Mouse (Mus musculus): ENCODE results near the gene Zfp366.

Zfp366 gene

DNA sequence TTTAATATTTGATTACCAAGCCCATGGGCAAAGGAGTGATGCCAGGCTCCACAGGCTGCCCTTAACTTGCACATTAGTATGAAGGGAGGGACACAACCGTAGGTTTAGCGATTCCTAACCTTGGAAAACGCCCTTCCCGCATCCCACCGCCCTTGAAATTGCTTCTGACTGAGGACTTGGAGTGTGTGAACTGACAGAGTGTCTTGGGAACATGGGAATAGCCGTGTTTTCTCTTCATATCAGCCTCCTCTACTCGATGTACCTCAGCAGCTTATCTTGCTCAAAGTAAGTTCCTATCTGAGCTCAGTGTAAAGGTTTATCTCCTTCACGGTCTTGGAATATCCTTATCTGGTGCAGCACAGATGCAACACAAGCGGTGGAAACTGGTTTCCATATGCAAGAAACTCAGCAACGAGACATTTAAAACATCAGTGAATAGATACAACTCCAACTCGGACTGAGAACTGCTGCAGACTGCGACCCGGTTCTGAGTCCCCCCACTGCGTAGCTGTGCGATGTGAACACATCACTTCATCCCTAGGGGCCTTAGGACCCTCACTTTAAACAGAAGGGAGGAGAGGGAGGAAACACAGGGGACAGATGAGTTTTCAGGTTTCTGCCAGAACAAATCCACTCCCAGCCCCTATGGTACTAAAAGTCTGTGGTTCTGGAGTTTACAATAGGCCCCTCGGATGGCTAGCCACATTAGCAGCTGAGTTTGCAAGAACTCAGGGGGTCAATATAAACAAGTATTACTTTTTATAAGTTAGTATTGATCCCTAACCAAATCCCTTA lies 43.0 kb downstream of the Zfp366 start:
- DNase-seq (ENCODE audit: low read depth): no peak

- no peak for DNase-seq (ENCODE audit: low read depth)
These were observed 44.4 kb downstream of the Zfp366 start for GRCm38 (mm10) chr13:99228821-99229570.

GRCm38 (mm10) chr13:99229641-99230494 lies 45.2 kb downstream of the Zfp366 start:
- DNase-seq (ENCODE audit: low read depth): no peak

GRCm38 (mm10) chr13:99230495-99230868 lies 45.9 kb downstream of the Zfp366 start:
- no peak for DNase-seq (ENCODE audit: low read depth)

GRCm38 (mm10) chr13:99233333-99233732 lies 48.7 kb downstream of the Zfp366 start:
- no peak for DNase-seq (ENCODE audit: low read depth)

DNA sequence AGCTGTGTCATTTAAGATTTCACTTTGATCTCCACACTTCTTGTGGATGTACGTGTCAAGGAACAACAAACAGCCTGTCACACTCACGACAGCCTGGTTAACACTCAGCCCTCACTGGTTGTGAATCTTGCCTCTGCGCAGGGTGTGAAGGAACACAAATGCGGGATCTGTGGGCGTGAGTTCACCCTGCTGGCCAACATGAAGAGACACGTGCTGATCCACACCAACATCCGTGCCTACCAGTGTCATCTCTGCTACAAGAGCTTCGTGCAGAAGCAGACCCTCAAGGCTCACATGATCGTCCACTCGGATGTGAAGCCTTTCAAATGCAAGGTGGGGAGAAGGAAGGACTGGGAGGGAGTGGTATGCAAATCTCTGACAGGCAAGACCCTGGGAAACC lies 49.3 kb downstream of the Zfp366 start:
- DNase-seq (ENCODE audit: low read depth): no peak

- DNase-seq (ENCODE audit: low read depth): no peak
These were observed 51.0 kb downstream of the Zfp366 start for GRCm38 (mm10) chr13:99235428-99236210.

GRCm38 (mm10) chr13:99236222-99236621 lies 51.6 kb downstream of the Zfp366 start:
- DNase-seq (ENCODE audit: low read depth): no peak

- no peak for DNase-seq (ENCODE audit: low read depth)
These were observed 52.5 kb downstream of the Zfp366 start for GRCm38 (mm10) chr13:99237122-99237521.

DNA sequence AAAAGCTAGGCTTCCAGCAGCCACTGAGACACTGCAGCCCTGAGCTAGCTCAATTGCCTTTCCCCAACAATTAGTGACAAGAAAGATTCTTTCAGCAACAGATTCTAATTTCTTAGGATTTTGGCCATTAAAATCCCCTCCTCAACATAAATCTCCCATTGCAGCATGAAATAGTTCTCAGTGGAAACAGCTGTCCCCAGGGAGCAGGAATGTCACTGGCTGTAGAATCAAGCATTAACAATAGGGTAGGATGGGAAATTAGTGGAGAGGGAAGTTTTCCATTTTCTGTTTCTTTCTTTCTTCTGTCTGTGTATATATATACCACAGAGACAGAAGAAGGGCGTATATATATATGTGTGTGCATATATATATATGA lies 53.2 kb downstream of the Zfp366 start:
- no peak for DNase-seq (ENCODE audit: low read depth)

DNA sequence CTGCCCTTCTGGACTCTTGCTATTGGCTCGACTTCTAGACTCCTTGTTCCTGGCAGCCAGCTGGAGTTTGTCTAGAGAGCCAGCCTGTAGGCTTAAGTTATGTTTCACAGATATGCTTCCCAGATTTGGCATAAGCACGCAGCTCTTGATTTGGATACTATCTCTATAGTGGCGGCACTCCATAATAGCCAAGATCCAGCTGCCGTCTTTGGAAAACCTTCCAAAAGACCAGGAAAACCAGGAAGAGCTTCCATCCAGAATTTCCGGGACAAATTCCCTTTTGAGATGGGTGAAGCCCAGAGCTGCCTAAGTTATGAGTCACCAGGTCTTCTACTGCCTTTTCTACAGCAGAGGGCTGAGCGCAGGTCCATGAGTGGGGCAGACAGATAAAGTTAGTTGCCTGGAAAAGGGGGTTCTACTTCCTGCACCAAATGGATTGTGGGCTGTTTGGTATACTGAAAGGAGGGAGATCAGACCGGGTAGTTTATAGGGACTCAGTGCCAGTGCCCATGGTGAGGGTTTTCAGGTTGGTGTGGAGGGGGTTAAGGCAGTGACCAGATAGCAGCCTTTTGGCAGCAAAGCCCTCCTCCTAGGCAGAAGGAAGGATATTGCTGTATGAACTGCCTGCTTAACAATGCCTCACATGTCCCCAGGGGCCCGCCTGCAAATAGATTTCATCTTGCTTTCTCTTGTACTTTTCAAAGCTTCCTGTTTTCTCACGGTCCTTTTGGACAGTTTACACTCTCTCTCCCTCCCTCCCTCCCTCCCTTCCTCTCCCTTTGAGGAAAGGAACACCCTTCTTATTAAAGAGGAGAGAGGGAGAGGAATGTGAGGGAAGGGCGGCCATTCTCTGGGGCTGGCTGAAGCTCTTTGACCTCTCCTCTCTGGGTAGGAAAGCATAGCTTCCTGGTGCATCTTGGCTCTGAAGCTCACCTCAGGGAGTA lies 53.9 kb downstream of the Zfp366 start:
- no peak for DNase-seq (ENCODE audit: low read depth)

- no peak for DNase-seq (ENCODE audit: low read depth)
These were observed 54.5 kb downstream of the Zfp366 start for GRCm38 (mm10) chr13:99239161-99239530.

DNA sequence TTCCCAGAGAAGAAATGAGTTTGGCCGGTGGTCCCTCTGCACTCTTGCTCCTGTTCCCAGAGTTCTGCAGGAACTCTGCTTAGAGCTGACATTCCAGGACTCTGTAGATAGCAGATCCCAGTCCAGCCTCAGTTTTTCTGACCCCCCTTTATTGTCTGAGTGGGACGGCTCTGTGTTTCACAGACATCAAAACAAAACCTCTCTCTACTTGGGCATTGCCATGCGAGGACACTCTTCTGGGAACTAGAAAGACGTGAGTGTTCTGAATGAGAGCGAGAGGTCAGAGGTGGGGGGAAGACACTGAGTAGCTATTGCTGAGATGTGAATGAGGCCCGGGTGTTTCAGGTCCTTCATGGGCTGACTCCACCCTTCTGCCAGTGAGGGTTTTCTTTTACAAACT lies 55.1 kb downstream of the Zfp366 start:
- DNase-seq (ENCODE audit: low read depth): no peak

GRCm38 (mm10) chr13:99241984-99242383 lies 57.4 kb downstream of the Zfp366 start:
- no peak for DNase-seq (ENCODE audit: low read depth)

- DNase-seq (ENCODE audit: low read depth): no peak
These were observed 58.3 kb downstream of the Zfp366 start for GRCm38 (mm10) chr13:99242895-99243294.

- no peak for DNase-seq (ENCODE audit: low read depth)
These were observed 59.2 kb downstream of the Zfp366 start for GRCm38 (mm10) chr13:99243831-99244230.

DNA sequence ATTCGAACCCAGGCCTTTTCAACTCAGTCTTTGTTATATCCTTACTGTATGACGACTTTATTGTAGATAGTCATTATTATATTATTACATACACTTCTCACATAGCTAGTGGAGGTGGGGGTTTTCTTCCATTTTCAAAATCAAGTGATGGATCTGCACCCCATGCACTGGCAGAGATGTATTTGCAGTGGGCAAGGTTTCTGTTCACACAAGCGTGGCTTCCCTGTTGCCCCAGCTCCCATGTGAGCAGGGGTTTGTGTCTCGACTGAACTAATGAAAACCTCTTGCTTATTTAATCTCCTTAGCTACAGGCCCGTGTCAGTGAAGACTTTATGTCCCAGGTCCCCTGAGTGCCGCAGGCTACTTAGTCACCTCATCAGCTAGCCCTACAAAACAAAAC lies 59.8 kb downstream of the Zfp366 start:
- no peak for DNase-seq (ENCODE audit: low read depth)

DNA sequence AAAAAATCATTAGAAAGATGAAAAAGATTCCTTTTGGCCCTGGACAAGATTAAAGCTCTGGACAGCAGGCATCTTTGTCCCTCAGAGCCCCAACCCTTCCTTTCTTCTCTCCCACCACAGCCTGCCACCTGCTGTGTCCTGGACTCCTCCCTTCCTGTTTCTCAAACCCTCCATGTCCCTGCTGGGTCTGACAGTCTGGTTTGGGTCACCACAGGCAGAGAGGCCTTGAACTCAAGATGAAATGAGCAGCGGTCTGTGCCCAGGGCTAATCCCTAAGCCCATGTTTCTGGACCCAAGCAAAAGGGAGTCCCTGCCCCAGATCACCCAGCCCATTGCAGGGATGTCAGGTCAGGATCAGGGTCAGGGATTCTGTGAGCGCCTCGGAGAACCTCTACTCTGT lies 60.3 kb downstream of the Zfp366 start:
- no peak for DNase-seq (ENCODE audit: low read depth)

GRCm38 (mm10) chr13:99245916-99246460 lies 61.4 kb downstream of the Zfp366 start:
- no peak for DNase-seq (ENCODE audit: low read depth)

DNA sequence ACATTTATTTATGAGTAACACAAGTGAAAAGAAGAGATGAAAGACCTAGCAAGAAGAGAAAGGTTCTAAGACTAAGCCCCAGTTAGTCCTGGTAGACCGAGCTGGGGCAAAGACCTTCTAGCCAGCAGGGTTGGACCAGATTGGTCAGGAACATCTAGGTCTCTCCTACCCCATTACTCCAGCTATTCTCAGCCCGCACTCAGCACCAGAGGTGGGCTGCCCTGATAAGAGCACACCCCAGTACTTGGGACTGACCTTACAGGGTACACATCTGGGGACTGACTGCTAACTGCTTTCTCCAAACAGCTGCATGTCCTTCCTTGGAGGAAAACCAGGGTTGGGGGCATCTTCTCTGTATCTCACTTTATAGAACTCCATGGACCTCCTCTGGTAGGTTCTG lies 66.2 kb downstream of the Zfp366 start:
- no peak for DNase-seq (ENCODE audit: low read depth)

Measured in fibroblast of lung, adult 2 months (primary cell).